Mouse (Mus musculus) cerebral cortex, adult 2 months (tissue): ENCODE results near the gene Pnpo.

Source experiments
- WGBS: fragments of 180-500 bp; shearing (Covaris S2); methylation state at CpG from one replicate; pipeline ENCODE4 v1.1.7; 2018; 5-methylcytosine and 5-hydroxymethylcytosine counted together

Gene Pnpo

GRCm38 (mm10) chr11:96937549-96938425 is 6.0 kb downstream of the Pnpo start:
- 61% methylated on average over 10 of the region's 10 CpGs for WGBS

GRCm38 (mm10) chr11:96935872-96936650 is 7.7 kb downstream of the Pnpo start:
- WGBS, result 90% methylated on average over 9 of the region's 9 CpGs

GRCm38 (mm10) chr11:96934921-96935356 is 8.8 kb downstream of the Pnpo start:
- WGBS, result 33% methylated on average over 12 of the region's 12 CpGs

GRCm38 (mm10) chr11:96933562-96934276 is 10.1 kb downstream of the Pnpo start:
- 89% methylated on average over 13 of the region's 13 CpGs for WGBS

- 69% methylated on average over 8 of the region's 8 CpGs for WGBS
These were observed 12.3 kb downstream of the Pnpo start for GRCm38 (mm10) chr11:96931327-96932062.

- 77% methylated on average over 9 of the region's 9 CpGs for WGBS
These were observed 13.9 kb downstream of the Pnpo start for GRCm38 (mm10) chr11:96929766-96930331.

GRCm38 (mm10) chr11:96929096-96929765 is 14.6 kb downstream of the Pnpo start:
- WGBS, result 26% methylated on average over 13 of the region's 13 CpGs

- 10% methylated on average over 5 of the region's 5 CpGs for WGBS
These were observed 15.1 kb downstream of the Pnpo start for GRCm38 (mm10) chr11:96928691-96929090.

GRCm38 (mm10) chr11:96928088-96928487 is 15.7 kb downstream of the Pnpo start, which contains the start of gene Prr15l:
TSS of gene Prr15l (plus strand) at chr11:96928104.
- 82% methylated on average over 2 of the region's 2 CpGs for WGBS

- 92% methylated on average over 5 of the region's 5 CpGs for WGBS
These were observed 17.2 kb downstream of the Pnpo start for GRCm38 (mm10) chr11:96926587-96926986.

- WGBS, result 94% methylated on average over 12 of the region's 12 CpGs
These were observed 18.2 kb downstream of the Pnpo start for GRCm38 (mm10) chr11:96925469-96926148.

- WGBS, result 89% methylated on average over 11 of the region's 11 CpGs
These were observed 18.9 kb downstream of the Pnpo start for GRCm38 (mm10) chr11:96924861-96925260.

- 64% methylated on average over 6 of the region's 6 CpGs for WGBS
These were observed 24.8 kb downstream of the Pnpo start for GRCm38 (mm10) chr11:96919003-96919402.

GRCm38 (mm10) chr11:96917415-96917814 is 26.4 kb downstream of the Pnpo start:
- WGBS, result 93% methylated on average over 6 of the region's 6 CpGs

GRCm38 (mm10) chr11:96916885-96917396 is 26.8 kb downstream of the Pnpo start:
- 25% methylated on average over 13 of the region's 13 CpGs for WGBS

GRCm38 (mm10) chr11:96916044-96916884 is 27.5 kb downstream of the Pnpo start, which contains the start of gene Cdk5rap3:
TSS of gene Cdk5rap3 (minus strand) at chr11:96916496.
- WGBS, result under 1% methylated on average over 55 of the region's 55 CpGs

GRCm38 (mm10) chr11:96912682-96913081 is 31.1 kb downstream of the Pnpo start:
- 76% methylated on average over 11 of the region's 11 CpGs for WGBS

- 23% methylated on average over 7 of the region's 7 CpGs for WGBS
These were observed 33.8 kb downstream of the Pnpo start for GRCm38 (mm10) chr11:96910003-96910402.
